Mouse (Mus musculus) heart, adult 2 months (tissue): Measurements from ENCODE around the gene Nos1. TPM values are rescaled to one million over a fixed set of nuclear protein-coding genes. Genes with fewer than 3 reads are reported as not detected.
"Not testable (repeated sequence)": the region's sequence is repeated elsewhere in the genome, so short reads cannot be mapped to it uniquely, and the experiment has no call there.

Experiments
- DNase-seq, 2 experiments: peaks; one replicate each; pipeline ENCODE4 v3.0.0; 2021
- H3K27ac ChIP-seq: fragments of 200-600 bp; 2 replicates; pipeline ENCODE4 v1.8.1; 2022
- H3K27me3 ChIP-seq: fragments of 200-500 bp; 2 replicates; pipeline ENCODE4 v1.6.1; 2012; ENCODE audit warnings: mild to moderate bottlenecking, low read length, inconsistent platforms, mixed read lengths; ENCODE audit not compliant: control insufficient read depth, insufficient read depth
- H3K36me3 ChIP-seq: fragments of 200-500 bp; 2 replicates; pipeline ENCODE4 v1.6.1; 2012; ENCODE audit warnings: low read length, inconsistent platforms; ENCODE audit not compliant: control insufficient read depth, insufficient read depth
- H3K4me1 ChIP-seq: fragments of 200-500 bp; 2 replicates; pipeline ENCODE4 v1.6.1; 2011; ENCODE audit warnings: low read length; ENCODE audit not compliant: control insufficient read depth, insufficient read depth
- H3K4me3 ChIP-seq: fragments of 200-600 bp; 2 replicates; pipeline ENCODE4 v1.8.1; 2022
- H3K79me2 ChIP-seq: fragments of 200-500 bp; replicated peaks from 2 replicates; pipeline ENCODE4 v1.6.1; 2012; ENCODE audit warnings: mild to moderate bottlenecking, inconsistent platforms, low read length, moderate library complexity, mixed read lengths; ENCODE audit not compliant: control insufficient read depth, insufficient read depth
- H3K9ac ChIP-seq: fragments of 200-500 bp; 2 replicates; pipeline ENCODE4 v1.6.1; 2012; ENCODE audit warnings: low read depth, mild to moderate bottlenecking, control low read depth, inconsistent platforms, low read length, mixed read lengths
- CTCF ChIP-seq: fragments of 200-600 bp; IDR thresholded peaks from 2 replicates; pipeline ENCODE4 v1.8.1; 2022; ENCODE audit warnings: antibody characterized with exemption, mild to moderate bottlenecking, moderate library complexity
- EP300 ChIP-seq: fragments of 200-500 bp; IDR thresholded peaks from 2 replicates; pipeline ENCODE4 v1.6.1; 2011; ENCODE audit warnings: low read depth, low read length, control low read depth; ENCODE audit not compliant: insufficient read depth
- POLR2A ChIP-seq: fragments of 200-500 bp; IDR thresholded peaks from 2 replicates; pipeline ENCODE4 v1.6.1; 2011; ENCODE audit warnings: mild to moderate bottlenecking, low read depth, low read length, control low read depth; ENCODE audit not compliant: insufficient read depth
- WGBS: fragments of 180-500 bp; shearing (Covaris S2); methylation state at CpG from one replicate; pipeline ENCODE4 v1.1.7; 2018; 5-methylcytosine and 5-hydroxymethylcytosine counted together
- intact Hi-C: fragments of 180-260 bp; cut with DNase I; formaldehyde crosslinking; loops from one replicate; pipeline ENCODE4 v1.15.1; 2025
- polyA plus RNA-seq: library from polyadenylated mRNA; depleted of rRNA; stranded (reverse); fragments of >200 nt; gene quantifications from 2 replicates; pipeline ENCODE4 v1.2.3, GENCODE M21; 2012
- total RNA-seq, 2 experiments: library from RNA; stranded (reverse); gene quantifications; 2 replicates each; pipeline ENCODE4 v1.2.3; 2021

Nos1 gene
- total and polyA plus RNA-seq, 3 experiments, result 0.18 to 0.47 (median 0.23) TPM

DNA sequence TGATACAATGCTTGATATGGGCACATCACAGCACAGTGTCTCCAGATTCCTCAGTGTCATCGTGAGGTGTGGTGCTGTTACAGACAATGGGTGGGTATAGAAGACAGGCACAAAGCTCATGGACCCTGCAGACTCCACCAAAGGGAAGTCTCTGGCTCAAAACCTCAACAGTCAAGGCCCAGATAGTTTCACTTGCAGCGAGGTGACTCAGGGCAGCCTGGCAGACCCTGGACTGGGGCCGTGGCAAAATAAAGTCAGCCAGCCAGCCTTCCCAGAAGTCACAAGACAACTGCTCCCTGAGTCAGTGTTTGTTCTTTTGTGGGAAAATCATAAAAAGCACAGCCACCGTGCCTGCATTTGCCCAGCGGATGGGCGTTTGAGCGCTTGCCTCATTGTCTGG, 93.4 kb downstream of the Nos1 start:
- H3K36me3 ChIP-seq, result no peaks in the 10 kb centered on the region
- no peak overlapping the region for H3K9ac ChIP-seq
- H3K27me3 ChIP-seq, result no peaks in the 10 kb centered on the region
- no peaks in the 10 kb centered on the region for H3K79me2 ChIP-seq
- H3K27ac ChIP-seq, result no peak overlapping the region
- TF ChIP-seq POLR2A (no peak), CTCF (no peak), EP300 (no peak)
- 82% methylated on average over 7 of the region's 7 CpGs for WGBS
- no peaks in the 10 kb centered on the region for H3K4me1 ChIP-seq
- DNase-seq, result no peak
- intact Hi-C loops, result no loop called here
- no peak overlapping the region for H3K4me3 ChIP-seq

DNA sequence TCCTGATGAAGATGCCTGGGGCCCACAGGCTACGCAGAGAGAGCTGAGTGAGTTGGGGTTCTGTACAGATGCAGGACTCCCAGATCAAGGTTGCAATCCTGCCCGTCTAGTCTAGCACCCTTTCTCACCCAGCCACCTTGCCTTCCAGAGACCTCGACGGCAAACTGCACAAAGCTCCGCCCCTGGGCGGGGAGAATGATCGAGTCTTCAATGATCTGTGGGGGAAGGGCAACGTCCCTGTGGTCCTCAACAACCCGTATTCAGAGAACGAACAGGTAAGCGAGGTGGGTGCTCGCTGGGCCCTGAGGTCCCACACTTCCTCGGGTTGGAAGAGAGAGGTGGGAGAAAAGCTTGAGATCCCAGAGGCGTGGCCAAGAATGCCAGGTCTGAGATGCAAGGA, 98.3 kb downstream of the Nos1 start:
- DNase-seq, result no peak
- TF ChIP-seq CTCF (no peak), POLR2A (no peak), EP300 (no peak)
- intact Hi-C loops, result no loop called here
- Histone ChIP-seq H3K79me2 (no peaks in the 10 kb centered on the region), H3K4me3 (no peak overlapping the region), H3K27me3 (no peaks in the 10 kb centered on the region), H3K27ac (no peak overlapping the region), H3K4me1 (no peaks in the 10 kb centered on the region), H3K9ac (no peak overlapping the region), H3K36me3 (no peaks in the 10 kb centered on the region)
- WGBS, result 39% methylated on average over 14 of the region's 14 CpGs

DNA sequence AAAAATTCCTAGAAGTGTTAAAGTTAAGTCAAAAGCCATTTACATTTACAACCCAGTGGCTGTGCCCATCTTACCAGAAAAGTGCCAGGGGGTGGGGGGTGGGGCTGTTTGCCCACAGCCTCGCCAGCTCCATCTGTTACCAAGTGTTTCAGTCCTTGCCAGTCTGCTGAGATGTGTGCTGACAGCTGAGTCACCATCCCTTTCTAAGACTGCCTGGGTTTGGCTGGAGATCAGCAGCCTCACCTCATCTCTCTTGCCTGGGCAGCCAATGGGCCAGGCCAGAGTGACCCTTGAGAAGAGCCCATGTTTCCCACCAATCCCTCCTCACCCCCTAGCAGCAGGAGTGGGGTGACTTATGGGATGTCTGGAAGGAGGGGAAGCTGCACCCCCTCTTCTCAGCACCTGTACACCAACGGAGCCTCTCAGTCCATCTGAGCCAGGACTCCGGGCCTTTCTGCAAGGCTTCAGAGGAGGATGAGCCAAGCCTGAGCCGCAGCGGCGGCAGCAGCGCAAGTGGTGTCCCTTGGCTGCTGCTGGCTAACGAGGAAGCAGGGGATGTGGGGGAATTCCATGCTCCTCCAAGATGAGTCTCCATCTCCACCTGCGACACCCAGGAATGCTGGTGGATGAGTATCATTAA, 100.2 kb downstream of the Nos1 start:
- H3K79me2 ChIP-seq, result no peaks in the 10 kb centered on the region
- no peak overlapping the region for H3K27ac ChIP-seq
- H3K36me3 ChIP-seq, result no peaks in the 10 kb centered on the region
- H3K27me3 ChIP-seq, result no peaks in the 10 kb centered on the region
- intact Hi-C loops, result no loop called here
- TF ChIP-seq CTCF (no peak), POLR2A (no peak), EP300 (no peak)
- H3K4me3 ChIP-seq, result no peak overlapping the region
- no peak for DNase-seq
- 87% methylated on average over 9 of the region's 9 CpGs for WGBS
- no peak overlapping the region for H3K9ac ChIP-seq
- no peaks in the 10 kb centered on the region for H3K4me1 ChIP-seq

GRCm38 (mm10) chr5:117882411-117882810, 101.6 kb downstream of the Nos1 start:
- WGBS, result 50% methylated on average over 1 of the region's 1 CpGs
- H3K9ac ChIP-seq, intact Hi-C loops, H3K4me3 ChIP-seq, DNase-seq, H3K36me3 ChIP-seq, H3K4me1 ChIP-seq, H3K79me2 ChIP-seq, H3K27ac ChIP-seq, H3K27me3 ChIP-seq: not testable (repeated sequence)

GRCm38 (mm10) chr5:117884991-117885390, 104.2 kb downstream of the Nos1 start:
- intact Hi-C loops, result no loop called here
- Histone ChIP-seq H3K79me2 (no peaks in the 10 kb centered on the region), H3K27ac (no peak overlapping the region), H3K9ac (no peak overlapping the region), H3K27me3 (0 out of 2 replicates have a peak, but pooled peaks cover 2% of the 10 kb centered on the region), H3K36me3 (no peaks in the 10 kb centered on the region), H3K4me3 (no peak overlapping the region), H3K4me1 (no peaks in the 10 kb centered on the region)
- WGBS, result 40% methylated on average over 2 of the region's 2 CpGs
- no peak for DNase-seq
- TF ChIP-seq EP300, result no peak
- no peak for TF ChIP-seq POLR2A
- no peak for TF ChIP-seq CTCF

DNA sequence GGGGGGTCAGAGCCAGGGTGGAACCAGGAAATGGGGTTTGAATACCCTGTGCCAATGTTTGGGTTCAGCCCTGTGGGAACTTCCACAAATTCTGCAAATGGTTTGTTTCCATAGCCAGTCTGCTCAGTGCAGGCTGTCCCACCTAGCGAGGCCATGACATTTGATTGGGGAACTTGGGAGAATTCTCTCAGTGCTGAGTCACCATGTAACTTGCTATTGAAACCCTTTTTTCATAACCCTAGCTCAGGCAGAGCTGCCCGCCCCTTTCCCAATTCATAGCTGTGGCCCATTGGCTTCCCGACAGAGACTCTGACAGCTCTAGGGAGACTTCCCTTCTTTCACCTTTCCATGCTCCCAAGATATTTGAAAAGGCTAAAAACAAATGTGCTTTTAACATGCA, 107.3 kb downstream of the Nos1 start:
- Histone ChIP-seq H3K27me3 (0 out of 2 replicates have a peak, but pooled peaks cover 2% of the 10 kb centered on the region), H3K27ac (no peak overlapping the region), H3K4me1 (no peaks in the 10 kb centered on the region), H3K4me3 (no peak overlapping the region), H3K9ac (no peak overlapping the region), H3K36me3 (no peaks in the 10 kb centered on the region), H3K79me2 (no peaks in the 10 kb centered on the region)
- no peak for DNase-seq
- TF ChIP-seq EP300 (no peak), POLR2A (no peak), CTCF (no peak)
- intact Hi-C loops, result no loop called here
- WGBS, result 60% methylated on average over 3 of the region's 3 CpGs

GRCm38 (mm10) chr5:117888946-117889345, 108.1 kb downstream of the Nos1 start:
- DNase-seq, result no peak
- H3K27me3 ChIP-seq, result 0 out of 2 replicates have a peak, but pooled peaks cover 2% of the 10 kb centered on the region
- WGBS, result 35% methylated on average over 6 of the region's 6 CpGs
- H3K4me1 ChIP-seq, result no peaks in the 10 kb centered on the region
- no peaks in the 10 kb centered on the region for H3K79me2 ChIP-seq
- TF ChIP-seq EP300 (no peak), POLR2A (no peak), CTCF (no peak)
- H3K4me3 ChIP-seq, result no peak overlapping the region
- no peak overlapping the region for H3K9ac ChIP-seq
- no peak overlapping the region for H3K27ac ChIP-seq
- intact Hi-C loops, result no loop called here
- H3K36me3 ChIP-seq, result no peaks in the 10 kb centered on the region
